Mouse (Mus musculus): ENCODE results near the gene Peli1. TPM values are rescaled to one million over a fixed set of nuclear protein-coding genes. Genes with fewer than 3 reads are reported as not detected.

Peli1 gene
- polyA plus RNA-seq, 1 experiment, result 20.9 TPM

DNA sequence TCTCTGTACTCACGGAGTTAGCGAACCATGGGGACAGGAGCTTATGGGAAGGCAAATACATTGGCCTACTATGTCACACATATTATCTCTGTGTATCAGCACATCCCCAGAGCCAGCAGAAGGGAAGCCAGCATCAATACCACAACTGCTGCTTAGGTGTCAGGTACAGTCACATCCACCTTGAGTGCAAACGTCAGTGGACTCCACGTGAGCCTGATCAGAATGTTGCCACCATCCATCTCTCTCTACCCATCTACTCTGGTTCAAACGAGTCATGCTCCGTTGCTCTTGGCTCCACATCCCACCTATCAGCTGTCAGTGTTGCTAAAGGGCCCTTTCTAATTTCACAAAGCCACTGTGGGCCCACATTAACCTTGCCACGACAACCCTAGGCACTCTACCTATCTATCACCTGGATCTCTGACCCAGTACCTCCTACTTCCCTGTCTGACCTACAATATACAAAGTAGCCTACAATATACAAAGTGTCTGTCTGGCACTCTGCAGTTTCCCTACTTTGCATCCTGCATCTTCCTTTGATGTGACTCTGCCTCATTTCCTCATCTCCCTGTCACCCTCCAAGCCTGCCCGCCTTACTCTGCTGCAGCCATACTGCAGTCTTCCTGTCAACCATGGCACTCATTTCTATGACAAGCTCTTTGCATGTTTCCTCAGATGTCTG lies 73.4 kb downstream of the Peli1 start:
- no peak for TF ChIP-seq GATA1 (IDR thresholded peaks at IDR 0.05; ENCODE audit: low read length)

DNA sequence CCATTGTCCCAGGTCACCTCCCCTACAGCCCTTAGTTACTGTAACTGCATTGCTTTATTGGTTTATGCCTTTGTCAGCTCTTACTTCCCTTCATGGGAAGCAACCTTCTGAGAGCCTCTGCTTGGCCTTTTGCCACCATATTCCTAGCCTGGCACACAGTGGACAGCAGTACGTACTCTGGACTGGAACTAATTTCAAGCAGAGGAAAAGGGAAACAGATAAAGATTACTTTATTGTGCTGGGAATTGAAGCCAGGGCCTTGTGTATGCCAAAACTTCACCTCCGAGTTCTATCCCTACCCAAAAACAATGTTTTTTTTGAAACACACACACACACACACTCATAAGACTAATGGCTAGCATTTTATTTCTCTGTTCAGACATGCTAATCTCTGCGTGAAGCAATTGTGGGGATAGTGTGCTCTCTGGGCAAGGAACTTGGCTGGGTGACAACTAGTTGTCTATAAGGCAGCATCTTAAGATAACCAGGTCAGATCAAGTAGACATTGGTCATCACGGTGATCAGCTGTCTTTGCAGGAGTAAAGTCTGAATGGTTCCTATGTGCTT lies 74.0 kb downstream of the Peli1 start:
- no peak for TF ChIP-seq GATA1 (IDR thresholded peaks at IDR 0.05; ENCODE audit: low read length)

DNA sequence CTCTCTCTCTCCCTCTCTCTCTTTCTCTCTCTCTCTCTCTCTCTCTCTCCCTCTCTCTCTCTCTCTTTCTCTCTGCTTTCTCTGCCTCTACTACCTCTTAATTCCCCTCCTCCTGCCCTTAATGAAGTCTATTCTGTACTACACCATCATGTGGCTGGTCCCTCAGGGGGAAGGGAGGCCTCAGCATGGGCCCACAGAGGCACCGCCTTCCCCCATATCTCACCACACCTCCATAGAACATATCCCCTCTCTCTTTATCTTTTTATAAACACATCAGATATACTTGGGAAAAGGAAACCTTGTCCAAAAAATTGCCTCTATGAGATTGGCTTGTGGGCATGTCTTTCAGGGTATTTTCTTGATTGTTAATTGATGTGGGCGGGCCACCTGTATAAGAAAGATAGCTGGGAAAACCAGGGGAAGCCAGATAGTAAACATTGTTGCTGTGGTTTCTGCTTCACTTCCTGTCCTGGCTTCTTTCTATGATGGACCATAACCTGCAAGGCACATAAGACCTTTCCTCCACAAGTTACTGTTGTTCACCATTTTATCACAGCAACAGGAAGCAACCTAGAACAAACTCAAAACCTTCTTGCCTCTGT lies 75.5 kb downstream of the Peli1 start:
- peak; percentile 77 for TF ChIP-seq GATA1 (IDR thresholded peaks at IDR 0.05; ENCODE audit: low read length)

DNA sequence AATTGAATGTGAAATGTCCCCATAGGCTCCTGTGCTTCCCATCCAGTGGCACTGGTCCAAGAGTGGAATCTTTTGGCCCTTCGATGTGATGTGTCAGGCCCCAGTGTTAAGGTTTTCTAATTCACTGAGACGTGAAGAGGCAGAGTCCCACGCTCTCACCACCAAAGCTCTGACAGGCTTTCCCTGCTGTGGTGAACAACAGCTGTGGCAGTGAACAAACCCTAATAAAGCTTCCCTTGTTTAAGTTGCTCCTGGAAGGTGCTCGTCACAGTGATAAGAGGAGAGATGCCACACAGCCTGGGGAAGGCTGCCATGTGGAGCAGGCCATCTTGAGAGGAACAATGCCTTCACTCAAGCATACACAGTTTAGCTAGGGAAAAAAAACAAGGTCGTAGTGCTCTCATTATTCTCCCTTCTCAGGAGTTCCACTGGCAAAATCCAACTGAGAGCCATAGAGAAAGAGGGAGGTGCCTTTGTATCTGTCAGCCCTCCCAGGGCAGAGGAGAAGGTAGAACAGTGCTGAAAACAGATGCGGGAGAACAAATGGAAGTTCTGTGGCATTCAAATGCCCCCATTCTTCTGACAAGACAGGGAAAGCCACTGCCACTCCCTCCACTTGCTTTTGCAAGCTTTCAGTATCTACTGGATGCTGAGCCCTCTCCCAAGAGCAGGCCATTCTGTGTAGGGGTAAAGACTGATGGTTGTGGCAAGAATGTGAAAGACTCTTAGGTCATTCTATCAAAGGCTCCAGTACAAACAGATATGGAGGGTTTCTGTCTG lies 77.9 kb downstream of the Peli1 start:
- TF ChIP-seq GATA1 (IDR thresholded peaks at IDR 0.05; ENCODE audit: low read length), result no peak

DNA sequence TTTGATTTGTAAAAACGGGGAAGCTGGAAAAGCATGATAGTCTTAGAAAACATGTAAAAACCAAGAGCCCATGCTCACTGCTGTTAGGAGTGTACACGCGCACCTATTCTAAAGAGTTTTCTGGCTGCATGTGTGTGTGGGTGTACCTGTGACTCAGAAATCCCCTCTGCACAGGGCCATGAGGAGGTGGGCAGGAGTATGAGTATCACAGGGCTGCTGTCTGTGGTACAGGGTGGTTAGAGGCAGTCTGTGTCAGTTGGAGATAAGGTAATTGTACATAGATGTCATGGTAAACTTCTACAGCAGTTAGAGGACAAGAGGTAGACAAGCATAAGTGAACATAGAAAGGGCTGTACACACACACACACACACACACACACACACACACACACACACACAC lies 81.2 kb downstream of the Peli1 start:
- TF ChIP-seq GATA1 (IDR thresholded peaks at IDR 0.05; ENCODE audit: low read length), result no peak

DNA sequence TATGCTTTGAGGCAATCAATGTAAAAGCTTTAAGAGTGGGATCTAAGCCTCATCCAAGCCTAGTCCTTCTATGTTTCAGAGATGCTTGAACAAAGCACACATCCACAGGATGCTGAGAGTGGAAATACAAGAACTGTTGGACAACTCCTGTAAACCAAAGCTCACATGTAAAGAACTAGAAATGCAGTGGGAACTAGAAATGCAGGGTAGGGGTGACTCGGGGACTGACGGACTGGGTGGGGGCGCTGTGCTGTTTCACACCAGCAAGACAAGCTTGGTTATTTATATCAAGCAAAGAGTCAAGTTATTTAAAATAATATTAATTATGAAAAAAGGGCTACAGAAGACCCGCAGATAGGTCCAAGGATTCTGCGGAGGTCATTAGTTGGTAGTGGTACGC lies 82.8 kb downstream of the Peli1 start:
- TF ChIP-seq GATA1 (IDR thresholded peaks at IDR 0.05; ENCODE audit: low read length), result no peak

DNA sequence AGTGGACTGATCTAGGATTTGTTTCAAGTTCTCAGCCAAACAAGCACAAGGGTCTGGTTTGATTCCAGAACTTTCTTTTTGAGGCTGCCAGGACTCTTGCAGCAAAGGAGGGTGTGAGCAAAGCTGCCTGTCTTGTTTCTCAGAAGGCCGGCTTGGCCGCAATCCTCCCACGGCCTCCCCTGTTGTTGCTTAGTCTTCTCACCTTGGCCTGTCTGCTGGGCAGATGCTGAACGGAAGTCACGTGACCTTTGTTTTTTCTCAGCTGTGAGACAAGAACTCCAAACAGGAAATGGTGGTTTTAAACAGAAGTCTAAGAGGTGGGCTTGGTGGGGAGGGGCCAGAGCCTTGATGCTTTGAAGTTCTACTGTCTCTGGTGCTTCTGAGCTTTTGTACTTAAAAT lies 83.3 kb downstream of the Peli1 start:
- no peak for TF ChIP-seq GATA1 (IDR thresholded peaks at IDR 0.05; ENCODE audit: low read length)

- no peak for TF ChIP-seq GATA1 (IDR thresholded peaks at IDR 0.05; ENCODE audit: low read length)
These were observed 84.0 kb downstream of the Peli1 start for GRCm38 (mm10) chr11:21175063-21175462.

DNA sequence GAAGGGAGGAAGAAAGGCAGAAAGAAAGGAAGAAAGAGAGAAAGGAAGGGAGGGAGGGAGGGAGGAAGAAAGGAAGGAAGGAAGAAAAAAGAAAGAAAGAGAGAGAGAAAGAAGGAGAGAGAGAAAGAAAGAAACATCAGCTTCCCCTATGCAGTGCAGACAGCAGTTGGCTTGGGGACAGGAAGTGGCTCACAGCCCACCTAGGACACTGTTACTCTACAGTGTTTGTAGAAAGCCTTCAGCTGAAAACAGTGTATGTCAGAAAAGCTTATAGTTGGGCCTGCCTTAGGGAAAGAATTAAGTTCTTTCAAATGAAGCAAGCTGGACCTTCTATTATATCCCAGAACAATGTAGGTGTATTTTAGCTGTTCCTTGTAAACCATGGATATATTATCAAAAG lies 85.4 kb downstream of the Peli1 start:
- no peak for TF ChIP-seq GATA1 (IDR thresholded peaks at IDR 0.05; ENCODE audit: low read length)

DNA sequence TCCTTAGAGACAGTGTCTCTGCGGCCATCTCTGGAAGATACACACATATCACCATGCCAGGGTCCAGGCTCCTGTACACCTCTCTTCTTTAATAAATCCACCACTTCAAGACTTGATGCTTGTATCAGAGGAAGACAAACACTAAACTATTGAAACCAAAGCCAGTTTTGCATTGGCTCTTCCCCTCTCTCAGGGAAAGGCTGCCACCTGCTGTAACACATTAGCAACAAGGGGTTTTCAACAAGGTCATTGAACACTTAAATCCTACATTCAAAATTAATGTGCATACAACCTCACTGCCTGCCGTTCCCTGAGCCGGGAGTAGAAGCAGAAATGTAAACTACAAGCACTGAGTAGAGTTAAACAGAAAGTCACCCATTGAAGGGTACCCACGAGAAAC lies 87.3 kb downstream of the Peli1 start:
- no peak for TF ChIP-seq GATA1 (IDR thresholded peaks at IDR 0.05; ENCODE audit: low read length)

DNA sequence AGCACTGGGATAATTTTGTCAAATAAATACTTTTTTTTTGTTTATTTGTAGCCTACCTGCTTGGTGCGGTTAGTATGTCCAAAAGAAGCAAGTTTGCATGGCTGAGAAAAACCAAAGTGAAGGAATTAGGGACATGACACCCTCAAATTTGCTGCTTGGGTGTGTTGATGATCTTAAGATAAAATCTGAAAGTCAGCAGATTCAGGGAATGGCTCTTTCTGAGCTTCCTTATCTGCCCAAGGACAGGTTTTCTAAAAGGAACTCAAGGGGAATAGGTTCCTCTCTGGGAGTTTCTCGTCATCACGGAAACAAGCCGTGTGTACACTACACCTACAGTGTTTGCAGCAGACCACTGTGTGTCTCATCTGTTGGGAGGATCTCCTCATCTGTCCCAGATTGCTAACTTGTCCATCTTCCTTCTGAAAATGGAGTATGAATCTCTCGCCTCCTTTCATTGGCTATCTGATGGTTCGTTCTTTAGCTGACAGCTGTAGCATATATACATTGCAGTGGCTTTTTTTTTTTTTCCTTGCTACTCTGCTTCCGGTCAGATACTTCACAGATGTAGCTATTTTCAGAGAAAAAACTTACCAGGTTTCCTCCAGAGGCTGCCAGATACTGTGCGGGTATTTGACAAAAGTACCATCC lies 88.0 kb downstream of the Peli1 start:
- TF ChIP-seq GATA1 (IDR thresholded peaks at IDR 0.05; ENCODE audit: low read length), result peak; percentile 24

GRCm38 (mm10) chr11:21180650-21181049 lies 89.6 kb downstream of the Peli1 start:
- TF ChIP-seq GATA1 (IDR thresholded peaks at IDR 0.05; ENCODE audit: low read length), result no peak

GRCm38 (mm10) chr11:21181616-21182015 lies 90.5 kb downstream of the Peli1 start:
- TF ChIP-seq GATA1 (IDR thresholded peaks at IDR 0.05; ENCODE audit: low read length), result no peak

GRCm38 (mm10) chr11:21182709-21183108 lies 91.6 kb downstream of the Peli1 start:
- no peak for TF ChIP-seq GATA1 (IDR thresholded peaks at IDR 0.05; ENCODE audit: low read length)

DNA sequence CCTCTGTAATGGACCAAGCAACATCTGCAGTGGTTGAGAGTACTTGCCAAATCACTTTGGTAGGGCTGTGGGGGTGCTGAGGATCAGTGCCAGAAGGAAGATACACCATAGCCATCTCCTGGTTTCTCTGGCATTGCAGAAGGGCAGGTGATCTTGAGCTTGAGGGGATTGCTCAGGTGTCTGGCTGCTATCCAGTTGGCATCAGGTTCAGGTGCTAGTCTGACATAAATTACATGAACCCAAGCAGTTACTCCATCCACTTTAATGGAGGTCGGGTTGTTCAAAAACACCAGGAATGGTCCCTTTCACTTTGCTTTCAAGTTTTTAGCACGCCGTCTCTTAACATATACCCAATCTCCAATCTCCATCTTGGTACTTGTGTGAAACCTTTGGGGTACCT lies 103.8 kb downstream of the Peli1 start:
- TF ChIP-seq GATA1 (IDR thresholded peaks at IDR 0.05; ENCODE audit: low read length), result no peak

Other genes starting within 250 kb of the Peli1 start
- 1.1 and 1.7 TPM in 2 replicates for gene Vps54, start 148.0 kb downstream of the Peli1 start, polyA plus RNA-seq (2012)

All from G1E-ER4 (cell line).